Mouse (Mus musculus): ENCODE data around the gene Tert. TPM values are rescaled to one million over a fixed set of nuclear protein-coding genes. Genes with fewer than 3 reads are reported as not detected.

Gene Tert
- polyA plus RNA-seq (2014; fragmentation: Nextera tagmentation; extraction: Ambion mirVana), result 4.0 and 4.2 TPM in 2 replicates

- H3K27ac ChIP-seq (replicated peaks; ENCODE audit: low read depth, low read length), result peak within 1 kb of the TSS; percentile 26; the same call in 1 of the 2 replicates
- H3K9ac ChIP-seq (replicated peaks; ENCODE audit: low read length), result peak within 1 kb of the TSS; percentile 70
- H3K27me3 ChIP-seq (ENCODE audit: control insufficient read depth, insufficient read depth, low read length), result no peaks in the 10 kb centered on the region
- H3K4me2 ChIP-seq (ENCODE audit: low read length), result peak within 1 kb of the TSS; percentile 96
- DNase-seq (peak; percentile 82), ATAC-seq (ENCODE audit: low FRiP score, low TSS enrichment) (peak; percentile 84)
- no peaks in the 10 kb centered on the region for H3K36me3 ChIP-seq (ENCODE audit: control insufficient read depth, insufficient read depth, low read length)
- H3K9me3 ChIP-seq (ENCODE audit: control insufficient read depth, low read length), result no peaks in the 10 kb centered on the region
- H3K4me3 ChIP-seq (replicated peaks; ENCODE audit: low read depth, low read length), result peak within 1 kb of the TSS; percentile 54
- H3K4me1 ChIP-seq (ENCODE audit: control insufficient read depth, insufficient read depth, low read length), result peaks cover 12% of the 10 kb centered on the region; the same call in 1 of the 2 replicates
- WGBS, result 9% methylated on average over 47 of the region's 47 CpGs
These were observed at the start of gene Tert for GRCm38 (mm10) chr13:73626745-73627549. TSS of gene Tert (plus strand) at chr13:73626911.

GRCm38 (mm10) chr13:73577277-73577676, 49.4 kb upstream of the Tert start:
- no peak overlapping the region for H3K9ac ChIP-seq (replicated peaks; ENCODE audit: low read length)
- no peaks in the 10 kb centered on the region for H3K36me3 ChIP-seq (ENCODE audit: control insufficient read depth, insufficient read depth, low read length)
- H3K27me3 ChIP-seq (ENCODE audit: control insufficient read depth, insufficient read depth, low read length), result no peaks in the 10 kb centered on the region
- ATAC-seq (ENCODE audit: low FRiP score, low TSS enrichment) (no peak), DNase-seq (no peak)
- no peaks in the 10 kb centered on the region for H3K4me1 ChIP-seq (ENCODE audit: control insufficient read depth, insufficient read depth, low read length)
- no peaks in the 10 kb centered on the region for H3K9me3 ChIP-seq (ENCODE audit: control insufficient read depth, low read length)
- no peak overlapping the region for H3K4me3 ChIP-seq (replicated peaks; ENCODE audit: low read depth, low read length)
- no peak overlapping the region for H3K4me2 ChIP-seq (ENCODE audit: low read length)
- WGBS, result 72% methylated on average over 2 of the region's 2 CpGs
- H3K27ac ChIP-seq (replicated peaks; ENCODE audit: low read depth, low read length), result no peak overlapping the region

- 86% methylated on average over 3 of the region's 3 CpGs for WGBS
- Histone ChIP-seq H3K4me3 (replicated peaks; ENCODE audit: low read depth, low read length) (no peak overlapping the region), H3K36me3 (ENCODE audit: control insufficient read depth, insufficient read depth, low read length) (no peaks in the 10 kb centered on the region), H3K4me1 (ENCODE audit: control insufficient read depth, insufficient read depth, low read length) (no peaks in the 10 kb centered on the region), H3K27ac (replicated peaks; ENCODE audit: low read depth, low read length) (no peak overlapping the region), H3K9me3 (ENCODE audit: control insufficient read depth, low read length) (no peaks in the 10 kb centered on the region), H3K4me2 (ENCODE audit: low read length) (no peak overlapping the region), H3K27me3 (ENCODE audit: control insufficient read depth, insufficient read depth, low read length) (no peaks in the 10 kb centered on the region), H3K9ac (replicated peaks; ENCODE audit: low read length) (no peak overlapping the region)
- DNase-seq (no peak), ATAC-seq (ENCODE audit: low FRiP score, low TSS enrichment) (no peak)
These were observed 35.2 kb upstream of the Tert start for GRCm38 (mm10) chr13:73591488-73591887.

- Histone ChIP-seq H3K36me3 (ENCODE audit: control insufficient read depth, insufficient read depth, low read length) (no peaks in the 10 kb centered on the region), H3K4me1 (ENCODE audit: control insufficient read depth, insufficient read depth, low read length) (no peaks in the 10 kb centered on the region), H3K4me3 (replicated peaks; ENCODE audit: low read depth, low read length) (no peak overlapping the region), H3K9ac (replicated peaks; ENCODE audit: low read length) (no peak overlapping the region), H3K4me2 (ENCODE audit: low read length) (no peak overlapping the region), H3K27ac (replicated peaks; ENCODE audit: low read depth, low read length) (no peak overlapping the region), H3K9me3 (ENCODE audit: control insufficient read depth, low read length) (no peaks in the 10 kb centered on the region), H3K27me3 (ENCODE audit: control insufficient read depth, insufficient read depth, low read length) (no peaks in the 10 kb centered on the region)
- no peak for ATAC-seq (ENCODE audit: low FRiP score, low TSS enrichment)
- 48% methylated on average over 2 of the region's 2 CpGs for whole genome bisulfite sequencing
- DNase-seq, result no peak
These were observed 34.2 kb upstream of the Tert start for GRCm38 (mm10) chr13:73592546-73592945.

- no peak overlapping the region for H3K4me2 ChIP-seq (ENCODE audit: low read length)
- H3K4me1 ChIP-seq (ENCODE audit: control insufficient read depth, insufficient read depth, low read length), result no peaks in the 10 kb centered on the region
- H3K27ac ChIP-seq (replicated peaks; ENCODE audit: low read depth, low read length), result no peak overlapping the region
- DNase-seq (no peak), ATAC-seq (ENCODE audit: low FRiP score, low TSS enrichment) (no peak)
- H3K27me3 ChIP-seq (ENCODE audit: control insufficient read depth, insufficient read depth, low read length), result no peaks in the 10 kb centered on the region
- H3K4me3 ChIP-seq (replicated peaks; ENCODE audit: low read depth, low read length), result no peak overlapping the region
- 81% methylated on average over 4 of the region's 4 CpGs for WGBS
- H3K9me3 ChIP-seq (ENCODE audit: control insufficient read depth, low read length), result no peaks in the 10 kb centered on the region
- H3K36me3 ChIP-seq (ENCODE audit: control insufficient read depth, insufficient read depth, low read length), result no peaks in the 10 kb centered on the region
- no peak overlapping the region for H3K9ac ChIP-seq (replicated peaks; ENCODE audit: low read length)
These were observed 30.4 kb upstream of the Tert start for GRCm38 (mm10) chr13:73596276-73596675.

GRCm38 (mm10) chr13:73600217-73600616, 26.5 kb upstream of the Tert start:
- DNase-seq (no peak), ATAC-seq (ENCODE audit: low FRiP score, low TSS enrichment) (no peak)
- Histone ChIP-seq H3K9me3 (ENCODE audit: control insufficient read depth, low read length) (no peaks in the 10 kb centered on the region), H3K9ac (replicated peaks; ENCODE audit: low read length) (no peak overlapping the region), H3K36me3 (ENCODE audit: control insufficient read depth, insufficient read depth, low read length) (no peaks in the 10 kb centered on the region), H3K27ac (replicated peaks; ENCODE audit: low read depth, low read length) (no peak overlapping the region), H3K27me3 (ENCODE audit: control insufficient read depth, insufficient read depth, low read length) (no peaks in the 10 kb centered on the region), H3K4me2 (ENCODE audit: low read length) (no peak overlapping the region), H3K4me3 (replicated peaks; ENCODE audit: low read depth, low read length) (no peak overlapping the region), H3K4me1 (ENCODE audit: control insufficient read depth, insufficient read depth, low read length) (peaks cover 10% of the 10 kb centered on the region)
- WGBS, result 83% methylated on average over 4 of the region's 4 CpGs

- WGBS, result 58% methylated on average over 4 of the region's 4 CpGs
- Histone ChIP-seq H3K4me2 (ENCODE audit: low read length) (peak overlapping the region; percentile 87), H3K9me3 (ENCODE audit: control insufficient read depth, low read length) (no peaks in the 10 kb centered on the region), H3K4me3 (replicated peaks; ENCODE audit: low read depth, low read length) (peak overlapping the region; percentile 80), H3K27ac (replicated peaks; ENCODE audit: low read depth, low read length) (no peak overlapping the region), H3K4me1 (ENCODE audit: control insufficient read depth, insufficient read depth, low read length) (peaks cover 10% of the 10 kb centered on the region), H3K27me3 (ENCODE audit: control insufficient read depth, insufficient read depth, low read length) (no peaks in the 10 kb centered on the region), H3K36me3 (ENCODE audit: control insufficient read depth, insufficient read depth, low read length) (peaks cover 18% of the 10 kb centered on the region), H3K9ac (replicated peaks; ENCODE audit: low read length) (peak overlapping the region; percentile 81)
- ATAC-seq (ENCODE audit: low FRiP score, low TSS enrichment), result no peak
- no peak for DNase-seq
These were observed 23.7 kb upstream of the Tert start for GRCm38 (mm10) chr13:73603046-73603445.

- H3K4me3 ChIP-seq (replicated peaks; ENCODE audit: low read depth, low read length), result peak within 1 kb of the TSS; percentile 80
- H3K9ac ChIP-seq (replicated peaks; ENCODE audit: low read length), result peak within 1 kb of the TSS; percentile 81
- H3K27me3 ChIP-seq (ENCODE audit: control insufficient read depth, insufficient read depth, low read length), result no peaks in the 10 kb centered on the region
- H3K4me1 ChIP-seq (ENCODE audit: control insufficient read depth, insufficient read depth, low read length), result peaks cover 10% of the 10 kb centered on the region
- ATAC-seq (ENCODE audit: low FRiP score, low TSS enrichment) (peak; percentile 98), DNase-seq (peak; percentile 99)
- H3K9me3 ChIP-seq (ENCODE audit: control insufficient read depth, low read length), result no peaks in the 10 kb centered on the region
- H3K4me2 ChIP-seq (ENCODE audit: low read length), result peak within 1 kb of the TSS; percentile 87
- WGBS, result under 1% methylated on average over 53 of the region's 53 CpGs
- peak within 1 kb of the TSS; percentile 58 for H3K27ac ChIP-seq (replicated peaks; ENCODE audit: low read depth, low read length)
- H3K36me3 ChIP-seq (ENCODE audit: control insufficient read depth, insufficient read depth, low read length), result peaks cover 20% of the 10 kb centered on the region
These were observed 23.1 kb upstream of the Tert start, which contains the start of gene Clptm1l for GRCm38 (mm10) chr13:73603522-73604155. TSS of gene Clptm1l (plus strand) at chr13:73604006.
